Mouse (Mus musculus): Measurements from ENCODE around the gene N6amt1. TPM values are rescaled to one million over a fixed set of nuclear protein-coding genes. Genes with fewer than 3 reads are reported as not detected.

Gene N6amt1
- polyA plus RNA-seq (2015; fragmentation: Nextera tagmentation; extraction: Ambion mirVana), result 30.5 and 31.6 TPM in 2 replicates

DNA sequence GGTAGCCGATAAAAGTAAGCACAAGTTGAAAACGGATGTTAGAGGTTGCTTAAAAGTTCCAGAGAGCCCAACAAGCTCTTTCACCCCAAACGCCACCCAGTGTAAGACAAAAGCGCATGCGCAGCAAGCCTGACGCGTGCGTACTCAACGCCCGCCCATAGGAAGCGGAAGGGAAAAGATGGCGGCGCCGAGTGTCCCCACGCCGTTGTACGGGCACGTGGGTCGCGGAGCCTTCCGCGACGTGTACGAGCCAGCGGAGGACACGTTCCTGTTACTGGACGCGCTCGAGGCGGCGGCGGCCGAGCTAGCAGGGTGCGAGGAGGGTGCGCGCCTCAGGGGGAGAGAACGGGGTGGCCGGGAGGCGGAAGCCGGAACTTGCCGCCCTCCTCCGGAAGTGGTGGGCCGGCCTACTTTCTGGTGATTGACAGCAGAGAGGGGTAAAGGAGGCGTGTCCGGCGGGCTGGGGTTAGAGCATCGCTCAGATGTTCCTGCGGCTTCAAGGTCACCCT lies at the start of gene N6amt1:
Gene N6amt1, plus strand, starts transcription at position 111 of the 509 bp plus-strand sequence.

Other genes with a start within 250 kb of the N6amt1 start
- 13.0 and 13.8 TPM in 2 replicates for gene Ltn1, start 78.4 kb downstream of the N6amt1 start, polyA plus RNA-seq (2015; fragmentation: Nextera tagmentation; extraction: Ambion mirVana)
- gene Rwdd2b, start 86.4 kb downstream of the N6amt1 start, polyA plus RNA-seq (2015; fragmentation: Nextera tagmentation; extraction: Ambion mirVana), result 4.2 and 5.4 TPM in 2 replicates
- gene Usp16, start 100.5 kb downstream of the N6amt1 start, polyA plus RNA-seq (2015; fragmentation: Nextera tagmentation; extraction: Ambion mirVana), result 32.3 and 36.3 TPM in 2 replicates
- gene Cct8, start 141.7 kb downstream of the N6amt1 start, polyA plus RNA-seq (2015; fragmentation: Nextera tagmentation; extraction: Ambion mirVana), result 200 and 230 TPM in 2 replicates
- gene Map3k7cl, start 199.1 kb downstream of the N6amt1 start, polyA plus RNA-seq (2015; fragmentation: Nextera tagmentation; extraction: Ambion mirVana), result 0.44 and 0.57 TPM in 2 replicates